Mouse (Mus musculus) mature B cell (primary cell): ENCODE measurements around the gene Map4k4.

Experiments
- in situ Hi-C: fragments of 300-500 bp; cut with MboI; formaldehyde crosslinking; loops from 2 replicates; pipeline ENCODE4 v1.14.3; 2019

Map4k4 gene

GRCm38 (mm10) chr1:39963821-39964220, 63.1 kb downstream of the Map4k4 start:
- in situ Hi-C loops, result no loop called here

- in situ Hi-C loops, result no loop called here
Observed at GRCm38 (mm10) chr1:39964427-39964826, 63.7 kb downstream of the Map4k4 start.

- in situ Hi-C loops, result no loop called here
Observed at GRCm38 (mm10) chr1:39965461-39965860, 64.7 kb downstream of the Map4k4 start.

- in situ Hi-C loops, result no loop called here
Observed at GRCm38 (mm10) chr1:39968999-39969398, 68.3 kb downstream of the Map4k4 start.

- in situ Hi-C loops, result no loop called here
Observed at GRCm38 (mm10) chr1:39969771-39970406, 69.2 kb downstream of the Map4k4 start.

GRCm38 (mm10) chr1:39972411-39972810, 71.7 kb downstream of the Map4k4 start:
- in situ Hi-C loops, result no loop called here

GRCm38 (mm10) chr1:39973911-39974310, 73.2 kb downstream of the Map4k4 start:
- in situ Hi-C loops, result no loop called here

- in situ Hi-C loops, result no loop called here
Observed at GRCm38 (mm10) chr1:39975005-39975404, 74.3 kb downstream of the Map4k4 start.

GRCm38 (mm10) chr1:39976107-39976506, 75.4 kb downstream of the Map4k4 start:
- in situ Hi-C loops, result no loop called here

GRCm38 (mm10) chr1:39976847-39977744, 76.4 kb downstream of the Map4k4 start:
- in situ Hi-C loops, result no loop called here

- in situ Hi-C loops, result no loop called here
Observed at GRCm38 (mm10) chr1:39978781-39979486, 78.2 kb downstream of the Map4k4 start.

GRCm38 (mm10) chr1:39980314-39981290, 79.9 kb downstream of the Map4k4 start:
- in situ Hi-C loops, result no loop called here

GRCm38 (mm10) chr1:39981970-39982369, 81.3 kb downstream of the Map4k4 start:
- in situ Hi-C loops, result no loop called here

- in situ Hi-C loops, result no loop called here
Observed at GRCm38 (mm10) chr1:39982727-39983487, 82.2 kb downstream of the Map4k4 start.

- in situ Hi-C loops, result no loop called here
Observed at GRCm38 (mm10) chr1:39984331-39984730, 83.6 kb downstream of the Map4k4 start.

- in situ Hi-C loops, result no loop called here
Observed at GRCm38 (mm10) chr1:39986820-39987219, 86.1 kb downstream of the Map4k4 start.

GRCm38 (mm10) chr1:39988841-39989240, 88.1 kb downstream of the Map4k4 start:
- in situ Hi-C loops, result no loop called here

- in situ Hi-C loops, result no loop called here
Observed at GRCm38 (mm10) chr1:39990041-39990440, 89.3 kb downstream of the Map4k4 start.

GRCm38 (mm10) chr1:39993921-39994320, 93.2 kb downstream of the Map4k4 start:
- in situ Hi-C loops, result no loop called here

GRCm38 (mm10) chr1:39995593-39995992, 94.9 kb downstream of the Map4k4 start:
- in situ Hi-C loops, result no loop called here

GRCm38 (mm10) chr1:40000476-40000875, 99.8 kb downstream of the Map4k4 start:
- in situ Hi-C loops, result no loop called here
